Mouse (Mus musculus): Measurements from ENCODE around the gene Il13.

GRCm38 (mm10) chr11:53590368-53590768 lies 44.1 kb downstream of the Il13 start:
- TF ChIP-seq CTCF (IDR thresholded peaks at IDR 0.05; ENCODE audit: insufficient read depth, low read length) (peak; percentile 72), POLR2A (IDR thresholded peaks at IDR 0.05; ENCODE audit: borderline replicate concordance, extremely low read depth, low read depth, low read length) (no peak)
